Mouse (Mus musculus) myocyte (in vitro differentiated cells): ENCODE results near the gene Olfr771. TPM values are rescaled to one million over a fixed set of nuclear protein-coding genes. Genes with fewer than 3 reads are reported as not detected.
"Not testable (repeated sequence)": the region's sequence is repeated elsewhere in the genome, so short reads cannot be mapped to it uniquely, and the experiment has no call there.

Source experiments
- H3K27me3 ChIP-seq: one replicate; pipeline ENCODE4 v1.6.1; 2011; ENCODE audit not compliant: control insufficient read depth, insufficient read depth, insufficient read length
- H3K36me3 ChIP-seq: one replicate; pipeline ENCODE4 v1.6.1; 2011; ENCODE audit not compliant: control insufficient read depth, insufficient read depth
- H3K4me2 ChIP-seq: one replicate; pipeline ENCODE4 v1.6.1; 2011; ENCODE audit warnings: low read depth, control low read depth
- H3K4me3 ChIP-seq: one replicate; pipeline ENCODE4 v1.5.1; 2011; ENCODE audit warnings: mild to moderate bottlenecking, control low read depth, moderate library complexity
- H3K79me2 ChIP-seq: one replicate; pipeline ENCODE4 v1.6.1; 2011; ENCODE audit not compliant: control insufficient read depth, insufficient read depth
- H3ac ChIP-seq: one replicate; pipeline ENCODE4 v1.6.1; 2011; ENCODE audit not compliant: control insufficient read depth, insufficient read length
- CEBPB ChIP-seq: IDR thresholded peaks from 2 replicates; pipeline ENCODE4 v1.6.1; 2011; ENCODE audit warnings: mild to moderate bottlenecking, moderate library complexity; ENCODE audit not compliant: poor library complexity, insufficient read depth, severe bottlenecking
- E2F4 ChIP-seq: IDR thresholded peaks from one replicate; pipeline ENCODE4 v1.6.1; 2011; ENCODE audit warnings: mild to moderate bottlenecking, control low read depth, moderate library complexity; ENCODE audit not compliant: insufficient read depth
- MAX ChIP-seq: IDR thresholded peaks from one replicate; pipeline ENCODE4 v1.6.1; 2011; ENCODE audit warnings: low read depth, mild to moderate bottlenecking, control low read depth
- MYOD1 ChIP-seq, 3 experiments: IDR thresholded peaks; one replicate each; pipeline ENCODE4 v1.6.1; 2011; ENCODE audit warnings: control low read depth in 2 of 3, low read depth in 2 of 3, mild to moderate bottlenecking in 2 of 3, moderate library complexity in 1 of 3; ENCODE audit not compliant: insufficient read length in 2 of 3, control insufficient read depth in 1 of 3
- MYOG ChIP-seq, 3 experiments: IDR thresholded peaks; one replicate each; pipeline ENCODE4 v1.6.1; 2011; ENCODE audit warnings: control low read depth in 2 of 3, low read depth in 2 of 3, mild to moderate bottlenecking in 2 of 3; ENCODE audit not compliant: insufficient read length in 2 of 3, control insufficient read depth in 1 of 3, insufficient read depth in 1 of 3
- POLR2A ChIP-seq: IDR thresholded peaks from one replicate; pipeline ENCODE4 v1.6.1; 2011; ENCODE audit warnings: low read depth, mild to moderate bottlenecking, control low read depth, moderate library complexity; ENCODE audit not compliant: insufficient read length
- POLR2AphosphoS2 ChIP-seq: IDR thresholded peaks from one replicate; pipeline ENCODE4 v1.6.1; 2011; ENCODE audit warnings: low read depth, control low read depth; ENCODE audit not compliant: insufficient read length
- REST ChIP-seq: IDR thresholded peaks from one replicate; pipeline ENCODE4 v1.6.1; 2011; ENCODE audit warnings: mild to moderate bottlenecking, control low read depth, moderate library complexity; ENCODE audit not compliant: insufficient read depth, insufficient read length
- SRF ChIP-seq: IDR thresholded peaks from one replicate; pipeline ENCODE4 v1.6.1; 2011; ENCODE audit warnings: low read depth; ENCODE audit not compliant: control insufficient read depth, insufficient read length
- TCF12 ChIP-seq: IDR thresholded peaks from one replicate; pipeline ENCODE4 v1.6.1; 2011; ENCODE audit warnings: mild to moderate bottlenecking, control low read depth; ENCODE audit not compliant: poor library complexity, insufficient read depth, severe bottlenecking
- TCF3 ChIP-seq: IDR thresholded peaks from one replicate; pipeline ENCODE4 v1.6.1; 2011; ENCODE audit warnings: low read depth, control low read depth; ENCODE audit not compliant: insufficient read length
- USF1 ChIP-seq: IDR thresholded peaks from one replicate; pipeline ENCODE4 v1.6.1; 2011; ENCODE audit warnings: low read depth, mild to moderate bottlenecking, control low read depth, moderate library complexity
- polyA plus RNA-seq: library from polyadenylated mRNA; unstranded; fragments of >200 nt; fragmentation: generic; extraction: Trizol; gene quantifications from one replicate; pipeline ENCODE4 v1.2.1, GENCODE M21; 2012; ENCODE audit warnings: missing spikeins

Olfr771 gene
- polyA plus RNA-seq: not detected

GRCm38 (mm10) chr10:129164651-129165050, at the start of gene Olfr771:
TSS of gene Olfr771 (minus strand) at chr10:129164751.
- Histone ChIP-seq H3K36me3 (no peaks in the 10 kb centered on the region), H3K4me2 (no peak within 1 kb of the TSS), H3K79me2 (no peaks in the 10 kb centered on the region), H3ac (no peak within 1 kb of the TSS), H3K27me3 (no peaks in the 10 kb centered on the region), H3K4me3 (no peak within 1 kb of the TSS)
- TF ChIP-seq POLR2AphosphoS2 (no peak), MYOG (IDR thresholded peaks at IDR 0.05; ENCODE audit: control insufficient read depth in 1 of 3, insufficient read depth in 1 of 3, insufficient read length in 2 of 3, low read depth in 2 of 3) (no peak), POLR2A (no peak), MYOD1 (IDR thresholded peaks at IDR 0.05; ENCODE audit: control insufficient read depth in 1 of 3, insufficient read length in 2 of 3, low read depth in 2 of 3) (no peak), REST (no peak), SRF (no peak), TCF12 (no peak), CEBPB (no peak), USF1 (no peak), E2F4 (no peak), MAX (no peak), TCF3 (no peak)

- not testable (repeated sequence) for H3K4me3 ChIP-seq, H3K79me2 ChIP-seq, H3K4me2 ChIP-seq, H3K27me3 ChIP-seq, H3ac ChIP-seq, H3K36me3 ChIP-seq
Observed at GRCm38 (mm10) chr10:129187319-129187718, 22.8 kb upstream of the Olfr771 start, which contains the start of gene Olfr773. TSS of gene Olfr773 (minus strand) at chr10:129187419.

- not testable (repeated sequence) for H3K4me3 ChIP-seq, H3K4me2 ChIP-seq, H3K79me2 ChIP-seq, H3K27me3 ChIP-seq, H3K36me3 ChIP-seq, H3ac ChIP-seq
Observed at GRCm38 (mm10) chr10:129177821-129178220, 13.3 kb upstream of the Olfr771 start, which contains the start of gene Olfr772. TSS of gene Olfr772 (minus strand) at chr10:129177921.

- Histone ChIP-seq H3K4me3 (no peak within 1 kb of the TSS), H3K36me3 (no peaks in the 10 kb centered on the region), H3K79me2 (no peaks in the 10 kb centered on the region), H3ac (no peak within 1 kb of the TSS), H3K4me2 (no peak within 1 kb of the TSS), H3K27me3 (no peaks in the 10 kb centered on the region)
- TF ChIP-seq TCF12 (no peak), POLR2AphosphoS2 (no peak), SRF (no peak)
Observed at GRCm38 (mm10) chr10:129138898-129139297, 25.7 kb downstream of the Olfr771 start, which contains the start of gene Olfr770. TSS of gene Olfr770 (minus strand) at chr10:129138998.

- H3ac ChIP-seq: no peak within 1 kb of the TSS
- TF ChIP-seq MAX (no peak), REST (no peak), SRF (no peak)
- H3K4me3 ChIP-seq: no peak within 1 kb of the TSS
- no peaks in the 10 kb centered on the region for H3K36me3 ChIP-seq
- no peaks in the 10 kb centered on the region for H3K27me3 ChIP-seq
- no peak within 1 kb of the TSS for H3K4me2 ChIP-seq
- H3K79me2 ChIP-seq: no peaks in the 10 kb centered on the region
Observed at GRCm38 (mm10) chr10:129117761-129118160, 46.8 kb downstream of the Olfr771 start, which contains the start of gene Olfr769. TSS of gene Olfr769 (minus strand) at chr10:129117861.

GRCm38 (mm10) chr10:129115146-129115545, 49.4 kb downstream of the Olfr771 start:
- TF ChIP-seq MYOD1 (IDR thresholded peaks at IDR 0.05; ENCODE audit: control insufficient read depth in 1 of 3, insufficient read length in 2 of 3, low read depth in 2 of 3): no peak
- H3K4me2 ChIP-seq: no peak overlapping the region
- no peak overlapping the region for H3ac ChIP-seq
- no peaks in the 10 kb centered on the region for H3K36me3 ChIP-seq
- H3K4me3 ChIP-seq: no peak overlapping the region
- no peaks in the 10 kb centered on the region for H3K79me2 ChIP-seq
- H3K27me3 ChIP-seq: no peaks in the 10 kb centered on the region

Other genes with a start within 250 kb of the Olfr771 start
- gene Rdh5, start 241.9 kb downstream of the Olfr771 start, polyA plus RNA-seq: 63.3 TPM
- gene Bloc1s1, start 240.7 kb downstream of the Olfr771 start, polyA plus RNA-seq: 238 TPM
- 635 TPM for gene Itga7, start 230.9 kb downstream of the Olfr771 start, polyA plus RNA-seq
- 0.71 TPM for gene Mettl7b, start 203.8 kb downstream of the Olfr771 start, polyA plus RNA-seq
- gene Olfr9, start 175.3 kb downstream of the Olfr771 start, polyA plus RNA-seq: not detected
- gene Olfr763, start 154.0 kb downstream of the Olfr771 start, polyA plus RNA-seq: 0.05 TPM
- 0.01 TPM for gene Olfr764-ps1, start 124.9 kb downstream of the Olfr771 start, polyA plus RNA-seq
- not detected for gene Olfr765, start 114.8 kb downstream of the Olfr771 start, polyA plus RNA-seq
- gene Olfr766-ps1, start 95.8 kb downstream of the Olfr771 start, polyA plus RNA-seq: not detected
- gene Olfr767, start 81.8 kb downstream of the Olfr771 start, polyA plus RNA-seq: 0.04 TPM
- 0.01 TPM for gene Olfr768, start 65.4 kb downstream of the Olfr771 start, polyA plus RNA-seq
- 0.04 TPM for gene Olfr769, start 46.9 kb downstream of the Olfr771 start, polyA plus RNA-seq
- gene Olfr770, start 25.8 kb downstream of the Olfr771 start, polyA plus RNA-seq: not detected
- not detected for gene Olfr772, start 13.2 kb upstream of the Olfr771 start, polyA plus RNA-seq
- not detected for gene Olfr773, start 22.7 kb upstream of the Olfr771 start, polyA plus RNA-seq
- not detected for gene Olfr774, start 71.5 kb upstream of the Olfr771 start, polyA plus RNA-seq
- gene Olfr775, start 83.7 kb upstream of the Olfr771 start, polyA plus RNA-seq: not detected
- not detected for gene Olfr776, start 94.4 kb upstream of the Olfr771 start, polyA plus RNA-seq
- gene Olfr777, start 106.7 kb upstream of the Olfr771 start, polyA plus RNA-seq: not detected
- not detected for gene Olfr780, start 153.4 kb upstream of the Olfr771 start, polyA plus RNA-seq
- gene Olfr781, start 164.1 kb upstream of the Olfr771 start, polyA plus RNA-seq: not detected
- not detected for gene Olfr782, start 184.1 kb upstream of the Olfr771 start, polyA plus RNA-seq
- 0.02 TPM for gene Olfr784, start 219.3 kb upstream of the Olfr771 start, polyA plus RNA-seq
- not detected for gene Olfr785, start 240.7 kb upstream of the Olfr771 start, polyA plus RNA-seq